In genomic region chr9:42240583-42240992, GRCm38 (mm10) we compare ENCODE assay signal across 8 mouse cellular contexts. TPM values are rescaled to one million over a fixed set of nuclear protein-coding genes. Genes with fewer than 3 reads are reported as not detected.
DNase-seq lines count a peak whose midpoint lies in the region; ATAC-seq and TF ChIP-seq lines count a peak whose summit lies in the region.

No protein-coding gene starts in this region.

- peak overlapping the region; percentile 29; the same call in 1 of the 2 replicates for H3K27ac ChIP-seq in cerebellum, adult 2 months (ENCODE audit: insufficient read depth, low read length)
- no peak overlapping the region for H3K27ac ChIP-seq in intestine, embryonic 14.5 days (ENCODE audit: low read depth)
- H3K27ac ChIP-seq in left cerebral cortex, adult 2 months = peak overlapping the region; percentile 36; the same call in 1 of the 2 replicates
- H3K27ac ChIP-seq in midbrain, embryonic 12.5 days (replicated peaks) = peak overlapping the region; percentile 63

- H3K36me3 ChIP-seq in intestine, embryonic 14.5 days (ENCODE audit: control insufficient read depth, insufficient read depth, low read length) = no peaks in the 10 kb centered on the region
- no peaks in the 10 kb centered on the region for H3K36me3 ChIP-seq in midbrain, embryonic 12.5 days
- no peaks in the 10 kb centered on the region for H3K36me3 ChIP-seq in splenic B cell, adult 2 months (ENCODE audit: control insufficient read depth, insufficient read depth, low read length, poor library complexity, severe bottlenecking)

- TF ChIP-seq POLR2A in cerebellum, adult 2 months (IDR thresholded peaks at IDR 0.05; ENCODE audit: borderline replicate concordance, insufficient read depth, low read length) = no peak; the same call in 1 of the 2 replicates

- no peak overlapping the region for H3K9ac ChIP-seq in intestine, embryonic 14.5 days (ENCODE audit: low read length)
- no peak overlapping the region for H3K9ac ChIP-seq in midbrain, embryonic 12.5 days (replicated peaks)

- peak; percentile 70 for TF ChIP-seq CTCF in cerebellum, adult 2 months (IDR thresholded peaks at IDR 0.05; ENCODE audit: borderline replicate concordance, insufficient read depth, low read depth, low read length)
- peak; percentile 85 for TF ChIP-seq CTCF in left cerebral cortex, adult 2 months (IDR thresholded peaks at IDR 0.05)

- DNase-seq in ovary, adult 18-20 months (ENCODE audit: low spot score) = peak; percentile 9
- DNase-seq in ovary, postnatal 10 days (ENCODE audit: low spot score) = no peak
- peak; percentile 72 to 78 for DNase-seq in cerebellum, adult 2 months
- DNase-seq in intestine, embryonic 14.5 days (ENCODE audit: low spot score) = peak; percentile 68
- peak; percentile 57 to 61 for DNase-seq in left cerebral cortex, adult 2 months (ENCODE audit: extremely low spot score in 1 of 2, low spot score in 2 of 2)
- DNase-seq in splenic B cell, adult 2 months (ENCODE audit: low read depth, low spot score) = peak; percentile 80

- peak; percentile 81; the same call in 1 of the 2 replicates for ATAC-seq in frontal cortex, adult (ENCODE audit: low TSS enrichment)
- ATAC-seq in intestine, embryonic 14.5 days (replicated peaks; ENCODE audit: low FRiP score, low TSS enrichment, low read depth) = 0 out of 2 replicates have a peak, but pooled peaks have one; percentile 15
- peak; percentile 74 for ATAC-seq in midbrain, embryonic 12.5 days (ENCODE audit: low FRiP score, low read depth)

- intact Hi-C loops in left cerebral cortex, adult 2 months (cut with DNase I) = loop anchor here (2.0 kb wide), 3 partner anchors 118 to 238 kb away; no protein-coding TSS in a partner anchor

- peak overlapping the region; percentile 30 for H3K4me2 ChIP-seq in intestine, embryonic 14.5 days (ENCODE audit: low read length)
- H3K4me2 ChIP-seq in midbrain, embryonic 12.5 days (replicated peaks) = no peak overlapping the region; the same call in 1 of the 2 replicates

- H3K27me3 ChIP-seq in cerebellum, adult 2 months (ENCODE audit: control insufficient read depth, insufficient read depth, low read length) = no peaks in the 10 kb centered on the region
- no peaks in the 10 kb centered on the region for H3K27me3 ChIP-seq in intestine, embryonic 14.5 days (replicated peaks; ENCODE audit: control insufficient read depth, insufficient read depth, low read length)
- H3K27me3 ChIP-seq in midbrain, embryonic 12.5 days = 0 out of 2 replicates have a peak, but pooled peaks cover 6% of the 10 kb centered on the region
- H3K27me3 ChIP-seq in splenic B cell, adult 2 months (ENCODE audit: control insufficient read depth, insufficient read depth, low read length, poor library complexity, severe bottlenecking) = no peaks in the 10 kb centered on the region

- H3K9me3 ChIP-seq in intestine, embryonic 14.5 days (ENCODE audit: control insufficient read depth, low read length) = no peaks in the 10 kb centered on the region
- H3K9me3 ChIP-seq in midbrain, embryonic 12.5 days = no peaks in the 10 kb centered on the region

- 12% methylated on average over 11 of the region's 11 CpGs for WGBS in cerebellum, adult 2 months
- 18% methylated on average over 11 of the region's 11 CpGs for WGBS in intestine, embryonic 14.5 days
- 23% methylated on average over 11 of the region's 11 CpGs for WGBS in midbrain, embryonic 12.5 days

- no peak overlapping the region for H3K4me3 ChIP-seq in cerebellum, adult 2 months (replicated peaks; ENCODE audit: insufficient read depth, low read depth, low read length)
- H3K4me3 ChIP-seq in intestine, embryonic 14.5 days (ENCODE audit: low read depth, low read length) = no peak overlapping the region
- H3K4me3 ChIP-seq in left cerebral cortex, adult 2 months = no peak overlapping the region
- no peak overlapping the region for H3K4me3 ChIP-seq in midbrain, embryonic 12.5 days

- peaks cover 6% of the 10 kb centered on the region; the same call in 1 of the 2 replicates for H3K4me1 ChIP-seq in cerebellum, adult 2 months (ENCODE audit: control insufficient read depth, insufficient read depth, low read length)
- 0 out of 2 replicates have a peak, but pooled peaks cover 4% of the 10 kb centered on the region for H3K4me1 ChIP-seq in intestine, embryonic 14.5 days (replicated peaks; ENCODE audit: control insufficient read depth, insufficient read depth, low read length)
- H3K4me1 ChIP-seq in midbrain, embryonic 12.5 days = peaks cover 15% of the 10 kb centered on the region

RNA-seq across cellular contexts. Expression of gene Sc5d, which starts 23.5 kb away (rescaled TPM):
- 88.8 and 92.6 TPM in 2 replicates for polyA plus RNA-seq in cerebellum, adult 2 months (2012; rRNA removed)
- 68.8 and 77.6 TPM in 2 replicates for polyA plus RNA-seq in intestine, embryonic 14.5 days (2014; fragmentation: Nextera tagmentation; extraction: Ambion mirVana)
- 10 to 100 TPM; 49.8 to 54.7 TPM for total RNA-seq in left cerebral cortex, adult 2 months (2021)
- polyA plus RNA-seq in midbrain, embryonic 12.5 days (2016; fragmentation: Nextera tagmentation; extraction: Ambion mirVana) = 65.9 and 67.5 TPM in 2 replicates

Comparison
In these comparisons a context has a peak if more than half of its experiments do, and no peak if none do; other contexts are left out.
1. ATAC-seq: peak in every context shown above with its lines; median percentile 81 in frontal cortex, adult; 74 in midbrain, embryonic 12.5 days; 15 in intestine, embryonic 14.5 days.